Mouse (Mus musculus) G1E-ER4 (cell line): ENCODE measurements around the gene Sac3d1. TPM values are rescaled to one million over a fixed set of nuclear protein-coding genes. Genes with fewer than 3 reads are reported as not detected.

Experiments used
- GATA1 ChIP-seq: IDR thresholded peaks from one replicate; pipeline ENCODE4 v1.8.0; 2012; ENCODE audit warnings: low read length, inconsistent platforms
- polyA plus RNA-seq: library from polyadenylated mRNA; stranded (reverse); fragments of >175 nt; gene quantifications from 2 replicates; pipeline ENCODE4 v1.2.3, GENCODE M21; 2012

The Sac3d1 gene
- 82.9 and 91.0 TPM in 2 replicates for polyA plus RNA-seq

- no peak for TF ChIP-seq GATA1
Measured at GRCm38 (mm10) chr19:6117986-6118676, at the start of gene Sac3d1. Sac3d1 (minus strand) TSS chr19:6118650.

- no peak for TF ChIP-seq GATA1
Measured at GRCm38 (mm10) chr19:6166750-6167149, 48.3 kb upstream of the Sac3d1 start.

GRCm38 (mm10) chr19:6163872-6164547 is 45.6 kb upstream of the Sac3d1 start:
- no peak for TF ChIP-seq GATA1

- TF ChIP-seq GATA1 = no peak
Measured at GRCm38 (mm10) chr19:6157220-6157619, 38.8 kb upstream of the Sac3d1 start.

- TF ChIP-seq GATA1 = no peak
Measured at GRCm38 (mm10) chr19:6156372-6156771, 37.9 kb upstream of the Sac3d1 start.

GRCm38 (mm10) chr19:6155174-6155573 is 36.7 kb upstream of the Sac3d1 start:
- no peak for TF ChIP-seq GATA1

GRCm38 (mm10) chr19:6144842-6145241 is 26.4 kb upstream of the Sac3d1 start:
- TF ChIP-seq GATA1 = no peak

GRCm38 (mm10) chr19:6141394-6141749 is 22.9 kb upstream of the Sac3d1 start, which contains the start of gene Arl2:
Arl2 (minus strand) TSS chr19:6141548.
- TF ChIP-seq GATA1 = no peak

GRCm38 (mm10) chr19:6140678-6141393 is 22.4 kb upstream of the Sac3d1 start, which contains the start of gene Batf2:
Batf2 (plus strand) TSS chr19:6140983.
- TF ChIP-seq GATA1 = no peak

- TF ChIP-seq GATA1 = no peak
Measured at GRCm38 (mm10) chr19:6140374-6140677, 21.9 kb upstream of the Sac3d1 start.

- TF ChIP-seq GATA1 = no peak
Measured at GRCm38 (mm10) chr19:6139701-6140100, 21.3 kb upstream of the Sac3d1 start.

- TF ChIP-seq GATA1 = no peak
Measured at GRCm38 (mm10) chr19:6136397-6136796, 17.9 kb upstream of the Sac3d1 start.

- no peak for TF ChIP-seq GATA1
Measured at GRCm38 (mm10) chr19:6132171-6132827, 13.8 kb upstream of the Sac3d1 start.

- peak; percentile 12 for TF ChIP-seq GATA1
Measured at GRCm38 (mm10) chr19:6130414-6131128, 12.1 kb upstream of the Sac3d1 start.

GRCm38 (mm10) chr19:6127760-6128341 is 9.4 kb upstream of the Sac3d1 start, which contains the start of gene Snx15:
Snx15 (minus strand) TSS chr19:6128304.
- no peak for TF ChIP-seq GATA1
